Mouse (Mus musculus): Measurements from ENCODE around the gene Mink1. TPM values are rescaled to one million over a fixed set of nuclear protein-coding genes. Genes with fewer than 3 reads are reported as not detected.
"Not testable (repeated sequence)": the region's sequence is repeated elsewhere in the genome, so short reads cannot be mapped to it uniquely, and the experiment has no call there.

The Mink1 gene
- polyA plus RNA-seq, 1 experiment: 151 TPM

DNA sequence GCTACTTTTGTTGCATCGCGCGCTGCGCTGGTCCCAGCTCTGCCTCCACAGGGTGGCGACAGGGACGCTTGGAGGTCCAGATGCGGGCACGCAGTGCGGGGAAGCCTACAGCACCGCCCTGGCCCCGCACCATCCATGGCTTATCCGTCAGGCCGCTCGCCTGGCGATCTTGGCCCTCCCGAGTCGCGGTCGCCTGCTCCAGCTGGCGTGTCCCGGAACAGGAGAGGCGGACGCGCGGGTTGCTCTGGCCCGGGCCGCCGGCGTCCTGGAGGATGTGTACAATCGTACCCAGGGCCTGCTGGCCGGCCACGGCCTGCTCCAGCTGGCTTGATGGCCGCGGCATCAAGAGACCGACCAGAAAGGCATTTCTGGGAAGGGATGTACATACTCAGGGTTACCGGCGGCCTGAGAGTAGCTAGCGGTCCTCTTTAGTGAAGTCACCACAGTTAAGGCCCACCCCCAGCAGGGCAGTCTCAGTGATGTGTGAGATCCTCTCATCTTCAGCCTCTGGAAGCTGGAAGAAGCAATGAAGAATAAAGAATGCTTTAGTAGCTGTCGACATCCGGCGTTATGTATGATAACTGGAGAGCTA is 42.4 kb upstream of the Mink1 start:
- 88% methylated on average over 41 of the region's 41 CpGs for WGBS
- DNase-seq: no peak
- Histone ChIP-seq H3K4me3 (ENCODE audit: control insufficient read depth, insufficient read depth, low read length) (no peak overlapping the region; the same call in 1 of the 2 replicates), H3K27me3 (ENCODE audit: control insufficient read depth, insufficient read depth, low read length) (no peaks in the 10 kb centered on the region), H3K36me3 (ENCODE audit: control insufficient read depth, insufficient read depth, low read length) (no peaks in the 10 kb centered on the region), H3K27ac (ENCODE audit: control insufficient read depth, insufficient read depth, low read length) (no peak overlapping the region), H3K4me1 (replicated peaks; ENCODE audit: control insufficient read depth, insufficient read depth, low read length) (no peaks in the 10 kb centered on the region)
- TF ChIP-seq CTCF (IDR thresholded peaks at IDR 0.05; ENCODE audit: borderline replicate concordance, control insufficient read depth, extremely low read depth, insufficient read depth, low read length, poor library complexity) (no peak), POLR2A (IDR thresholded peaks at IDR 0.05; ENCODE audit: control insufficient read depth, extremely low read depth, insufficient read depth, low read length, poor library complexity) (no peak)

DNA sequence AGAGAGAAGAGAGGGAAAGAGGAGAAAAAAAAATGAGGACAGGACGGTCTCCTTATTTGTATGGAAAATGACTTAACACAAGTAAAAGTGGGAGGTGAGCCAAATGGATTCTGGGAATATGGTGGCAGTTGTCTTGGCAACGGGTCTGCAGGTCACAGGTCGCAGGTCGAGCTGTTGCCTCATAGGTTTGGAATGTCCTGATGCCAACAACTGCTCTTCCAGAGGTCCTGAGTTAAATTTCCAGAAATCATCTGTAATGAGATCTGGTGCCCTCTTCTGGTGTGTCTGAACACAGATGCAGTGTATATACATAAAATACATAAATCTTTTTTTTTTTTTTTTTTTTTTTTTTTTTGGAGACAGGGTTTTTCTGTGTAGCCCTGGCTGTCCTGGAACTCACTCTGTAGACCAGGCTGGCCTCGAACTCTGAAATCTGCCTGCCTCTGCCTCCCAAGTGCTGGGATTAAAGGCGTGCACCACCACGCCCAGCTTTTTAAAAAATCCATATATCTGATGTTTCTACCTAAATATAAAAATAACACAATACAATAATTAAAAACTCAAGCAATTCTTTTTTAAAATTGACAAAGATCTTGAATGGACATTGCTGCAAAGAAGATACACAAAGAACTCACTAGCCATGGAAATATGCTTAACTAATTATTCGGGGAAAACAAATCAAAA is 39.2 kb upstream of the Mink1 start:
- not testable (repeated sequence) for H3K27ac ChIP-seq (ENCODE audit: control insufficient read depth, insufficient read depth, low read length); H3K4me3 ChIP-seq (ENCODE audit: control insufficient read depth, insufficient read depth, low read length); H3K27me3 ChIP-seq (ENCODE audit: control insufficient read depth, insufficient read depth, low read length); DNase-seq; H3K4me1 ChIP-seq (replicated peaks; ENCODE audit: control insufficient read depth, insufficient read depth, low read length)
- WGBS: 95% methylated on average over 8 of the region's 8 CpGs
- peaks cover 22% of the 10 kb centered on the region for H3K36me3 ChIP-seq (ENCODE audit: control insufficient read depth, insufficient read depth, low read length)

DNA sequence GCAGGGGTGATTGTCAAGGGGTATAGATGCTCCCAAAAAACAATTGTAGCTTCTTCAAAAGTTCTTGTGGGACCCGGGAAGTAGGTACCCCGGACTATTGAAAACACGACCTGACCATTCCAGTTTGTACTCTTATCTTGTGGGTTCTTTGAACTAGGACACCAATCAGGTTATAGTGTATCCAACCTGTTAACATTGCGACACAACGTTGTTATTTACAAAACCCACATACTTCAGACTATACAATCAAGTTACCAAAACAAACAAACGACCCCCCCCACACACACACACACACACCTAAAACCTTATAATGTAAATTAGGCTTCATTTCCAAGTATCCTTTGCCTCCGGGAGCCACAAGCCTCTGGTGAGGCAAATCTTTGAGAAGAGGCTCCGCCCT is 37.9 kb upstream of the Mink1 start:
- Histone ChIP-seq H3K27me3 (ENCODE audit: control insufficient read depth, insufficient read depth, low read length) (no peaks in the 10 kb centered on the region), H3K4me3 (ENCODE audit: control insufficient read depth, insufficient read depth, low read length) (no peak overlapping the region), H3K27ac (ENCODE audit: control insufficient read depth, insufficient read depth, low read length) (no peak overlapping the region), H3K36me3 (ENCODE audit: control insufficient read depth, insufficient read depth, low read length) (peaks cover 22% of the 10 kb centered on the region), H3K4me1 (replicated peaks; ENCODE audit: control insufficient read depth, insufficient read depth, low read length) (peaks cover 6% of the 10 kb centered on the region; the same call in 1 of the 2 replicates)
- DNase-seq: no peak
- 3% methylated on average over 8 of the region's 8 CpGs for WGBS
- no peak for TF ChIP-seq POLR2A (IDR thresholded peaks at IDR 0.05; ENCODE audit: control insufficient read depth, extremely low read depth, insufficient read depth, low read length, poor library complexity)
- TF ChIP-seq CTCF (IDR thresholded peaks at IDR 0.05; ENCODE audit: borderline replicate concordance, control insufficient read depth, extremely low read depth, insufficient read depth, low read length, poor library complexity): no peak

GRCm38 (mm10) chr11:70525184-70525678 is 37.5 kb upstream of the Mink1 start, which contains the start of gene Psmb6:
TSS of gene Psmb6 (plus strand) at chr11:70525367.
- peak; percentile 91 for DNase-seq
- peak; percentile 92 for TF ChIP-seq POLR2A (IDR thresholded peaks at IDR 0.05; ENCODE audit: control insufficient read depth, extremely low read depth, insufficient read depth, low read length, poor library complexity)
- TF ChIP-seq CTCF (IDR thresholded peaks at IDR 0.05; ENCODE audit: borderline replicate concordance, control insufficient read depth, extremely low read depth, insufficient read depth, low read length, poor library complexity): 0 out of 2 replicates have a peak, but pooled peaks have one; percentile 17
- H3K27ac ChIP-seq (ENCODE audit: control insufficient read depth, insufficient read depth, low read length): no peak within 1 kb of the TSS
- H3K4me3 ChIP-seq (ENCODE audit: control insufficient read depth, insufficient read depth, low read length): peak within 1 kb of the TSS; percentile 55
- H3K27me3 ChIP-seq (ENCODE audit: control insufficient read depth, insufficient read depth, low read length): no peaks in the 10 kb centered on the region
- WGBS: under 1% methylated on average over 25 of the region's 26 CpGs
- peaks cover 22% of the 10 kb centered on the region for H3K36me3 ChIP-seq (ENCODE audit: control insufficient read depth, insufficient read depth, low read length)
- H3K4me1 ChIP-seq (replicated peaks; ENCODE audit: control insufficient read depth, insufficient read depth, low read length): peaks cover 6% of the 10 kb centered on the region; the same call in 1 of the 2 replicates

DNA sequence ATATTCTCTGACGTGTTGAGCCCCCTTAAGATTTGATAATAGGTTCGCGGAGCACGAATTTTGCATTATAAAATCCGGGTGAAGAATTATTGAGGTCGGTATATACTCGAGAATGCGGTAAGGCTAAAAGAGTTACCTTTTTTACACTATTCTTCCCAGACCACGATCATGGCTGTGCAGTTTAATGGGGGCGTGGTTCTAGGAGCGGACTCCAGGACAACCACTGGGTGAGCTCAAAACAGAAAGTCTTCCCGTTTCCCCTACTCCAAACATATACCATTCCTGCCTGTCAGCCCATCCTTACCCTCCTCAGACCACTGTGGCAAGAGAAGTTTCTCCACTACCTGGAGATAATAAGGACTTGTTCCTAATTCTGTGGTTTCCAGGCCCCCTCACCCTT is 37.0 kb upstream of the Mink1 start:
- TF ChIP-seq POLR2A (IDR thresholded peaks at IDR 0.05; ENCODE audit: control insufficient read depth, extremely low read depth, insufficient read depth, low read length, poor library complexity): no peak
- no peak for TF ChIP-seq CTCF (IDR thresholded peaks at IDR 0.05; ENCODE audit: borderline replicate concordance, control insufficient read depth, extremely low read depth, insufficient read depth, low read length, poor library complexity)
- Histone ChIP-seq H3K4me1 (replicated peaks; ENCODE audit: control insufficient read depth, insufficient read depth, low read length) (peaks cover 6% of the 10 kb centered on the region; the same call in 1 of the 2 replicates), H3K4me3 (ENCODE audit: control insufficient read depth, insufficient read depth, low read length) (peak overlapping the region; percentile 55), H3K27ac (ENCODE audit: control insufficient read depth, insufficient read depth, low read length) (no peak overlapping the region), H3K36me3 (ENCODE audit: control insufficient read depth, insufficient read depth, low read length) (peaks cover 22% of the 10 kb centered on the region), H3K27me3 (ENCODE audit: control insufficient read depth, insufficient read depth, low read length) (no peaks in the 10 kb centered on the region)
- 4% methylated on average over 12 of the region's 12 CpGs for WGBS
- DNase-seq: no peak

DNA sequence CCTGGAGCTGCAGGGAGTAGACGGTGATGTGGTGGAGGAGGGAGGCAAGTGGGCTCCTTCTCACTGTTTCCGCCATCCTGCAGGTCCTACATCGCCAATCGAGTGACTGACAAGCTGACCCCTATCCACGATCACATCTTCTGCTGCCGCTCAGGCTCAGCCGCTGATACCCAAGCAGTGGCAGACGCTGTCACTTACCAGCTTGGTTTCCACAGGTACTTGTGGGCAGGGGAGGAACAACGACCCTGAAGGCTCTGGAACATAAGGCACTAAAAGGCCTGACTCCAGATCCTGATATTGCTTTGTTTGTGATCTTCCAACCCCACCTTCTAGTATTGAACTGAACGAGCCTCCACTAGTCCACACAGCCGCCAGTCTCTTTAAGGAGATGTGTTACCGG is 36.5 kb upstream of the Mink1 start:
- H3K4me1 ChIP-seq (replicated peaks; ENCODE audit: control insufficient read depth, insufficient read depth, low read length): peaks cover 6% of the 10 kb centered on the region; the same call in 1 of the 2 replicates
- peaks cover 22% of the 10 kb centered on the region for H3K36me3 ChIP-seq (ENCODE audit: control insufficient read depth, insufficient read depth, low read length)
- H3K4me3 ChIP-seq (ENCODE audit: control insufficient read depth, insufficient read depth, low read length): no peak overlapping the region
- TF ChIP-seq POLR2A (IDR thresholded peaks at IDR 0.05; ENCODE audit: control insufficient read depth, extremely low read depth, insufficient read depth, low read length, poor library complexity) (no peak), CTCF (IDR thresholded peaks at IDR 0.05; ENCODE audit: borderline replicate concordance, control insufficient read depth, extremely low read depth, insufficient read depth, low read length, poor library complexity) (no peak)
- DNase-seq: no peak
- WGBS: 96% methylated on average over 12 of the region's 12 CpGs
- no peak overlapping the region for H3K27ac ChIP-seq (ENCODE audit: control insufficient read depth, insufficient read depth, low read length)
- H3K27me3 ChIP-seq (ENCODE audit: control insufficient read depth, insufficient read depth, low read length): no peaks in the 10 kb centered on the region

Measured in thymus, adult 2 months (tissue).